Mouse (Mus musculus): ENCODE results near the gene Gna14. TPM values are rescaled to one million over a fixed set of nuclear protein-coding genes. Genes with fewer than 3 reads are reported as not detected.
A peak's percentile ranks its signal among the peaks of the same experiment; 100 is the strongest.

Gene Gna14
- total RNA-seq, 2 experiments from 2014 or later: 0.76 to 0.96 TPM

DNA sequence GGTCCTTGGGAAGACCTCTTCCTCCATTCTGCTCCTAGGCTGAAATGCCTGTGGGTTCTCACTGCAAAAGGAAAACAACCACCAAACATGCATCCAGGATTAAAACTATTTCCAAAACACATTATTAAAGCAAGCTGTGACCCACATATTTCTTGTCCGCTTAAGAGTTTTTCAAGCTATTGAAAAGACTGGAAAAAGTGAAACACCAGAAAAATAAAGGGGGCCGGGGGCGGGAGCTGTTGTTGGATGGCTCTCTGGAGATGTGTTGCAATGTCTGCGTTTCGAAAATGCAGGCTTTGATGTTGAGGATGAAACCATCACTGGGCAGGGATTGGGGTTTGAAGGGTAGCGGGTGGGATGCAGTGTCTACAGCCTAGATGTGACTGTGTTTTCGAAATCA, 149.0 kb downstream of the Gna14 start:
- DNase-seq (ENCODE audit: low spot score in 2 of 2): no peak

DNA sequence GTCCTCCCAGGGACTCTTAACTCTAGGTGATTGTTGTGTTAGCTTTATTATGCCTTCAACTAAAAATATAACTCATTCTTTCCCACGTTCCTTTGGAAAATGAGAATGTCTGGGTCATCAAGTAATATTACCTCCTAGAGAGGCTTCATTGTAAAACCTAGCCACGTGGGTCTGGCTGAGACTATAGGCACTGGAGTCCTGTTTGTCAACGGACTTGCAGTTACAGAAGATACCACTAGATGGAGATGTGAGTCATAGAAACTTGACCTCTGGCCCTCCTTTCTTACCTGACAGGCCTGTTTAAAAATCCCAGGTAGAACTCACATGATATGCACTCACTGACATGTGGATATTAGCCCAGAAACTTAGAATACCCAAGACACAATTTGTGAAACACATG, 149.8 kb downstream of the Gna14 start:
- no peak for DNase-seq (ENCODE audit: low spot score in 2 of 2)

DNA sequence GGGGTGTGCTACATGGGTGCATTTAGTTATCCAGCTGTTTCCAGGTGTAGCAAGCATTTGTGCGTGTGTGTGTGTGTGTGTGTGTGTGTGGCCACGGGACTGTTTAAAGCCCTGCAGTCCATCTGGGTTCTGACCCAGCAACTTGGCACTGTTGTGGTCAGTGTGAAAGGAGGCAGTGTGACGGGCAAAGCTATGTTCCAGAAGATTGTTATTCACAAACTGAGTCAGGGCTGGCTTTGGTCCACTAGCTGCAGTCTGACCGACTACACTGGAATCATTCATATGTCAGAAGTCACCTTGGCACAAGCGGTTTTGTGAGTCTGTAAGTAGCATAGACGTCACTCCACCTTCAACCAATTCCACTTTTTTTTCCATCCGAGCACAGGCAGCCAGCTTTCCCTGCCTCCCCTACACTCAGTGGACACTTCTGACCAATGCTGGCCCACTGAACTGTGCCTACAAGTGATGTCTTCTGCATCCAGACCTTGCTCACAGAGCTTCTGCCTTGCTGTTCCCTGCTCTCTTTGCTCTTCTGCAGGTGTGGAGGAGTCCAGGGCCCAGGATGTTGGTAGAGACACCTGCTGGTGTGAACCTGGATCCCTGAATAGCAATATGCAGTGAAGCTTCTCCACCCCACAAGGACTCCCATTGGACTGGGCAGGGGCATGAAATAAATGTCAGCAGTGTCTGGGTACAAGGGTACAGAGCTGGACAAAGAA, 157.9 kb downstream of the Gna14 start:
- DNase-seq (ENCODE audit: low spot score in 2 of 2): no peak

DNA sequence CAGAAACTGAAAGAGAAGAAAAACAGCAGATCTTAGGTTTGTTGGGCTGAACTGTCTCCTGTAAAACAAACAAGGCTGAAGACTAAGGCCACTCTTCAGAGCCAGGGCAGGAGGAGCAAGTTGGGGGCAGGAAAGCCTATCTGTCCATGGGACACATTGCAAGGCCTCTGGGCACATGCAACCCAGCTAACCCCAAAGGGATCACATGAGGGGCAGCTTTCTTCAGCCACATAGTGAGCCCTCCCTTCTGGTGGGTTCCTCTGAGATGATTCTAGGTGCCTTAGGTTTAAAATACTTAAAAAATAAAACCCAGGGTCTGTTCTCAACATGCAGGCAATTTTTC, 158.4 kb downstream of the Gna14 start:
- DNase-seq (ENCODE audit: low spot score in 2 of 2): no peak

DNA sequence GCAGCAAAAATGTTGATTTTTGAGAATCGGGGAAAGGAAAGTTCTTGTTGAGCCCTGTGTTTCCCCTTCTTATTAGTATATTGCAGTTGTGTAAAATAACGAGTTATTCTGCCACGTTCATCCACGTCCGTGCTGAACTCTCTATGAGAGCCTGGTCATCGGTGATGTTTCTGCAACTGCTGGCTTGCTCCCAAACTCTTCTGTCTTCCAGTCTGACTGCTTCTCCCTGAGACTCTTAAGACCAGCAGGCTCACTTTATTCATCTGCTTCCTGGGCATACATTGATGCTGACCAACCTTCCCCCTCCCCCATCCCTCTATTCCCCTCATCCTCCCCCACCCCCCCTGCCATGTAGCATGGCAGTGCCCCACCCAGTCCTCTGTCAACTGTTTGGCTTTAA, 161.7 kb downstream of the Gna14 start:
- no peak for DNase-seq (ENCODE audit: low spot score in 2 of 2)

DNA sequence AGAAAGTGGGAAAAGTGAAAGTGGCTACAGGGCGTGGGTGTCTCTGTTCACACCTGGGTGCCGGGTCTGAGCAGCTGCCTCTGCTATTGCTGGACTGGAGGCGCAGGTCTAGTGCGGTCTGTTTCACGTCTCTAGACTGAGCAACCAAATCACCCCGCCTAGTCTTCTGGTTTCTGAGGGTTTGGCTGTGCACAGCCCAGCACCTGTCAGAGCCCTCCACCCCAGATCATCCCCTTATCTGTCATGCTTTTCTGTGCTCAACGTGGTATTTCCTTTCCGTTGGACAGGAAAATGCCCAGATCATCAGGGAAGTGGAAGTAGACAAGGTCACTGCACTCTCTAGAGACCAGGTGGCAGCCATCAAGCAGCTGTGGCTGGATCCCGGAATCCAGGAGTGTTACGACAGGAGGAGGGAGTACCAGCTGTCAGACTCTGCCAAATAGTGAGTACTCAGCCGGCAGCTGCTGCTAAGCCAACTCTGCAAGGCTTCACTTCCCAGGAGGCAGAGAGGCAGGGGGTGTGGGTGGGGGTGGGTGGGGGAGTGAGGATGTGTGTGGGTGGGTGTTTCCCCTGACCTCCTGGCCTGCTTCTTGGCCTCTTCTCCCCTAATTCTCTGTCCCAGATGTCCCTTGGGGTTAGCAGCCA, 163.2 kb downstream of the Gna14 start:
- peak in 1 of 2 experiments; percentile 17 for DNase-seq (ENCODE audit: low spot score in 2 of 2)

DNA sequence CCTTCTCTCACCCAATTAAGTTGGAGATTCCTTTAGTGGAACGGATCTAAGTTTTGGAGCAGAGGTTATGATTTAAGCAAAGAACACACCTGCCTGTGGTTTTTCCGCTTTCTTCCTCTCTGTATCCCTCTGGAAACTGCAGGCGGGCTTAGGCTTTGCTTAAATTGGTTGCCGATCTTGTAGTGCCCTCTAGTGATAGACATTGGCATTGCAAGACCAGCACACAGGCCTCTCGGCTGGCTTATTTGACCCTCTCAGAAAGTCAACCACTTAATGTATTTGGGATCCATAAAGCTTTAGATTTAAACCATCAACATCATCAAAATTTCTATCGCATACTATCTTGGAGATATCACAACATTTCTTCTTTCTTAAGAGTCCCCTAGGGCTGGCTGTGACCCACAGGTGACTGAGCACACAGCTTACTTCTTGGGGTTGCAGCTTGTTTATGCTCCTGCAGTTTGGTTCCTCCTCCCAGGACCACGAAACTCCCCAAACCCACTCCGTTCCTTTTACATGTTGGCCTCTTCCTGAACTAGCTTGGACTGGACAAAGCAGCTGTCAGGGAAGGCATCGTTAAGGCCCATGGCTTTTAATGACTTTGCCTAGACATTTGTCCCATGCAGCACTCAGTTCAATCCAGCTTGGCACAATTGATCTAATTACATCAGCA, 163.9 kb downstream of the Gna14 start:
- peak; percentile 43 to 71 for DNase-seq (ENCODE audit: low spot score in 2 of 2)

DNA sequence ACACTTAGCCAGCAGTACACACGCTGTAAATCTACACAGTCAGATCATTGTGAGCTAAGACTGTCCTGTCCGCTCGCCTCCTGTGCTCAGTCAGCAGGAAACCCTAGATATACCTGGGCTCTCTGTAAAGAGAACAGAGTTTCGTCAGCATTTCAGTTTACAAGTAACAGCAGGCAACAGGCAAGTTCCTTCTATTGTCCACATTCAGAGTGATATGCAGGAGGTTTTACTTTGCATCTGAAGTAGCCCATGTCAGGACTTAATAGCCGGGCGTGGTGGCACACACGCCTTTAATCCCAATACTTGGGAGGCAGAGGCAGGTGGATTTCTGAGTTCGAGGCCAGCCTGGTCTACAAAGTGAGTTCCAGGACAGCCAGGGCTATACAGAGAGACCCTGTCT, 166.5 kb downstream of the Gna14 start:
- no peak for DNase-seq (ENCODE audit: low spot score in 2 of 2)

DNA sequence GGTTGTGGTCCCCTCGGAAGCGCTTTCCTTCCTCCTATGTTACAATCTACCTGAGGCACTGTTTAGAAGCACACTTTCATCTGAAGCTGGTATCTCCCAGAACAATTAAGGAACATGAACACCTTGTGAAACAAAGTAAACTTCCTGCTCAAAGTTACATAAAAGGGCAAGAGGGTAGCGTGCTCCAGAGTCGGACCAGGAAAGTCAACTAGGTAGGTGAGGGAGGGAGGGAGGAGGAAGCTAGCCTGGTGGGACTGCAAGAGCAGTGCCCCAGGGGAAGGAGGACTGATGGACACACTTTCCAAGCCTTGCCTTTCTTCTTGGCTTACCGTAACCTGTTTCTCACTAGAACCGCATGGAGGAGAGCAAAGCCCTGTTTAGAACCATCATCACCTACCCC, 172.1 kb downstream of the Gna14 start:
- DNase-seq (ENCODE audit: low spot score in 2 of 2): no peak

DNA sequence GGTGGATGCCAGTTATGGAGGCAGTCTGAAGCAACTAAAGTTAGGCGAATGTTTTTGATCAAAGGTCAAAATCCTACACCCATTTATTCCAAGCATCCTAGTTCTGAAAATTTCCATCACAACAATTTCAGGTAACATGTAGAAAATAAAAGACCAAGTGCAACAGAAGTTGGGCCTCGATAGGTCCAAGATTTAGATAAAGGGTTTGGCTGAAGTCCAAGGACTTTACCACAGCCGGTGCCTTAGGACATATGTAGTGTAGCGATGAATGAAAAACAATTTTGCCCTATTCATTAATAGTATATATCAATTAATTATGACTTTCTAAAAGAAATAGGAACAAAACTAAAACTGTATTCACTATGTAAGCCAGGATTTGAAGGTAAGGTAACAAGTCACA, 187.6 kb downstream of the Gna14 start:
- DNase-seq (ENCODE audit: low spot score in 2 of 2): no peak

DNA sequence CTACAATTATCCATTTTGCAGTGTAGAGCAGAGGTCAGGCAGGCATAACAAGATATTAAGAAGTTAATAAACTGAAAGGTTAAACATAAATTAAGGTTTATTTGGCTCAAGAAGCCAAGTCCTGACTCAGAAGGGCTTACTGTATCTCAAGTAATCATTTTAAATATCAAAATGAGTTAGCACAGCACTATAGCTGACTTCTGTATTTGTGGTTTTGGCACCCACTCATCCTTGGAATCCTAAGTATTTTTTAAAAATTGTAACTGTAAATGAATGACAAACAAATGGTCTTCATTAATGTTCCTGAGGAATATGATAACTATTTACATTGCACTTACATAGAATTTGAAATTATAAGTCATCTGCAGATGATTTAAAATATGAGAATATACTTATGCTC, 189.4 kb downstream of the Gna14 start:
- no peak for DNase-seq (ENCODE audit: low spot score in 2 of 2)

DNA sequence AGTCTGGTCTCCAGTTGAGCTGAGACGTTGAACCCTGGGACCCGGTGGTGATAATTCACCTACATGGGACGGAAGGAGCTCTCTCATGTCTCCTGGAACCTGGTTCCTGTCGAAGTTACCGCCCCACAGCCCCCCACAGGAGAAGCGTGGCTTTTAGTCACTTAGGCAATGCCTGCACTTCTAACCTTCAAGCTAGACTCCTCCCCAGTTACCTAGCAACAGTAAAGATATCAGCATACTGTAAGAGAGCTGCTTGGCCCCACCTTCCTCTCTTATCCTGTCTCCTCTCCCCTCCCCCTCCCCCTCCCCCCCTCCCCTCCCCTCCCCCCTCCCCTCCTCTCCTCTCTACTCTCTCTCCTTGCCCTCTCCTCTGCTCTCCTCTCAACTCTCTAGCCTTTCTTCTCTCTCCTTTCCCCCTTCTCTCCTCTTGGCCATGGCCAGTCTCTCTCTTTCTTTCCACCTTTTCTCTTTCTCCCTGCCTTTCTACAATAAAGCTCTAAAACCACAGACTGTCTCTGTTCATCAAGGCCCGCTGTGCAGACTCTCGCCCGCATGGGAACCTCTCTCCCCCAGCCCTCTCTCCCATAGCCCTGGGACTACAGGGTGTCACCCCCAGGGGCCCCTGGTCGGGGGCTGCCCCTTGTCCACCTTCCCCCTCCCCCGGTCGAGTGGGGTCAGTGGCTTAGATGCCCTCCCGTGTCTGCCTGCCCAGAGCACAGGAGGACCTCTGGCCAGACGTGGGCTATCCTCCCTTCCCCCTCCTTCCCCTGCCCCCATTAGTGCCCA, 190.2 kb downstream of the Gna14 start:
- no peak for DNase-seq (ENCODE audit: low spot score in 2 of 2)

All from gastrocnemius, postnatal 4 days (tissue).